Mouse (Mus musculus) spleen, embryonic (tissue): ENCODE results near the gene Phyhd1.

Source experiments
- CTCF ChIA-PET: fragments of 350-600 bp; sonication (Branson Sonifier 250); formaldehyde crosslinking; loops from one replicate; lab custom pipeline; 2022; lab: Charles Lee

The Phyhd1 gene

DNA sequence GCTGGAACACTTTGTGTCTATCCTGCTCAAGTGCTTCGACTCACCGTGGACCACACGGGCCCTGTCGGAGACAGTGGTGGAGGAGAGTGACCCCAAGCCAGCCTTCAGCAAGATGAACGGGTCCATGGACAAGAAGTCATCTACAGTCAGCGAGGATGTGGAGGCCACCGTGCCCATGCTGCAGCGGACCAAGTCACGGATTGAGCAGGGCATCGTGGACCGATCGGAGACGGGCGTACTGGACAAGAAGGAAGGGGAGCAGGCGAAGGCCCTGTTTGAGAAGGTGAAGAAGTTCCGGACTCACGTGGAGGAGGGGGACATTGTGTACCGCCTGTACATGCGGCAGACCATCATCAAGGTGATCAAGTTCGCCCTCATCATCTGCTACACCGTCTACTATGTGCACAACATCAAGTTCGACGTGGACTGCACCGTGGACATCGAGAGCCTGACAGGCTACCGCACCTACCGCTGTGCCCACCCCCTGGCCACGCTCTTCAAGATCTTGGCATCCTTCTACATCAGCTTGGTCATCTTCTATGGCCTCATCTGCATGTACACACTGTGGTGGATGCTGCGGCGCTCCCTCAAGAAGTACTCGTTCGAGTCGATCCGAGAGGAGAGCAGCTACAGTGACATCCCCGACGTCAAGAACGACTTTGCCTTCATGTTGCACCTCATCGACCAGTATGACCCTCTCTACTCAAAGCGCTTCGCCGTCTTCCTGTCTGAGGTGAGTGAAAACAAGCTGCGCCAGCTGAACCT, 10.2 kb upstream of the Phyhd1 start:
- CTCF ChIA-PET, result no interaction called here

DNA sequence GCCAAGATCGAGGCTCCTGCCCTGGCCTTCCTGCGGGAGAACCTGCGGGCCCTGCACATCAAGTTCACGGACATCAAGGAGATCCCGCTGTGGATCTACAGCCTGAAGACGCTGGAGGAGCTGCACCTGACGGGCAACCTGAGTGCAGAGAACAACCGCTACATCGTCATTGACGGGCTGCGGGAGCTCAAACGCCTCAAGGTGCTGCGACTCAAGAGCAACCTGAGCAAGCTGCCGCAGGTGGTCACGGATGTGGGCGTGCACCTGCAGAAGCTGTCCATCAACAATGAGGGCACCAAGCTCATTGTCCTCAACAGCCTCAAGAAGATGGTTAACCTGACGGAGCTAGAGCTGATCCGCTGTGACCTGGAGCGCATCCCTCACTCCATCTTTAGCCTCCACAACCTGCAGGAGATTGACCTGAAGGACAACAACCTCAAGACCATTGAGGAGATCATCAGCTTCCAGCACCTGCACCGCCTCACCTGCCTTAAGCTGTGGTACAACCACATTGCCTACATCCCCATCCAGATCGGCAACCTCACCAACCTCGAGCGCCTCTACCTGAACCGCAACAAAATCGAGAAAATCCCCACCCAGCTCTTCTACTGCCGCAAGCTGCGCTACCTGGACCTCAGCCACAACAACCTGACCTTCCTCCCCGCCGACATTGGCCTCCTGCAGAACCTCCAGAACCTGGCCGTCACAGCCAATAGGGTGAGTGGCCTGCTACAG, 9.2 kb upstream of the Phyhd1 start:
- CTCF ChIA-PET, result interaction anchor here (1.4 kb wide), 1 partner anchor 20 kb away, joined by 3 read pairs; the partner anchor contains the start of gene Lrrc8a

DNA sequence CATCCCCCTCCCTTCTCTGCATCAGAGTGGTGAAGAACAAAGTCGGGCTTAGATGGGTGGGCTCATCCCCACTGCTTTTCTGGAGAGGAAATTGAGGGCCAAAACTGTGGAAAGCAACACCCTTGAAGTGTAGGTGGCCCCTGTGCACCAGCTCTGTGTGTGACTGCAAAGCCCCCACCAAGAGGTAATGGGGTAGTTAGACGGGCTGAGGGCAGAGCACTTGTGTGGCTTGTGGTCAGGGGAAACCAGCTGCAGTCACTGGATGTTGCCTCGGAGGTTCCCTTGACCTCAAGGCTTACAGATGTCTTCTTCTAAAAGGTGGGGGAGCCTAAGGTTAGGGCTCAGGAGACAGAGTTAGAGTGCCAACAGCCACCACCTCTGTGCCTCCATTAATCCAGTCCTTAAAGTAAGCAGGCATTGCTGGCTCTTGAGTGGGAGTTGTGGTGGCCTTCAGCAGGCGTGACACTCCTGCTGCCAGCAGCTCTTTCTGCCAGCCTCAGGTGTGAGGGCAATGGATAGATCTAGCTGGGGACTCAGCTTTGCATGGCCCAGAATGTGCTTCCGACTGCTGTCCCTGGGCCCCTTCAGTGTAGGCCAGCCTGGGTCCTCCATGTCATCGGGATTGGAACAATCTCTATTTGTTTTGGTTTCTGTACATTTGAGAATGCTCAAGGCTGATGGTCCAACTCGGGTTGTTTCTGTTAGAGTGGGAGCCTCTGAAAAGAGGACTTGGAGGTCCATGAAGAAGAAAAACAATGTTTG, 8.1 kb upstream of the Phyhd1 start:
- CTCF ChIA-PET, result interaction anchor here (1.4 kb wide), 1 partner anchor 21 kb away, joined by 3 read pairs; the partner anchor contains the start of gene Lrrc8a

DNA sequence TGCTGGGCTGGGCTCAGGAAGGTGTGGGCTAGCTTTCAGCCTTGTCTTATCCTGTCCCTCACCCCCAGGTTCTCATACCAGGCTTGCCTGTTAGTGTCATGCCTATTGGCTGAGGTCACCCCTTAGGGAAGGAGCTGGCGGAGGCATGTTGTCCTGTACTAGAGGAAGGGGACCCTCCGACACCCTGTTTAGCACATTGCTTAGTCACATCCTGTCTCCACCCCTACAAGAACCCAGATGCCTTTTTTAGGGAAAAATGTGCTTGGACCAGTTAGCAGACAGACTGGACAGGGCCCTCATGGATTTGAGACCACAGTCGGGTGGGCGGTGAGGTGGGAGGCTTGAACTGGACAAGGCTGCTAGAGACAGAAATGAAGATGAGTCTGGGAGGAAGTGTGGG, 7.4 kb upstream of the Phyhd1 start:
- CTCF ChIA-PET, result interaction anchor here (1.4 kb wide), 1 partner anchor 21 kb away, joined by 3 read pairs; the partner anchor contains the start of gene Lrrc8a

DNA sequence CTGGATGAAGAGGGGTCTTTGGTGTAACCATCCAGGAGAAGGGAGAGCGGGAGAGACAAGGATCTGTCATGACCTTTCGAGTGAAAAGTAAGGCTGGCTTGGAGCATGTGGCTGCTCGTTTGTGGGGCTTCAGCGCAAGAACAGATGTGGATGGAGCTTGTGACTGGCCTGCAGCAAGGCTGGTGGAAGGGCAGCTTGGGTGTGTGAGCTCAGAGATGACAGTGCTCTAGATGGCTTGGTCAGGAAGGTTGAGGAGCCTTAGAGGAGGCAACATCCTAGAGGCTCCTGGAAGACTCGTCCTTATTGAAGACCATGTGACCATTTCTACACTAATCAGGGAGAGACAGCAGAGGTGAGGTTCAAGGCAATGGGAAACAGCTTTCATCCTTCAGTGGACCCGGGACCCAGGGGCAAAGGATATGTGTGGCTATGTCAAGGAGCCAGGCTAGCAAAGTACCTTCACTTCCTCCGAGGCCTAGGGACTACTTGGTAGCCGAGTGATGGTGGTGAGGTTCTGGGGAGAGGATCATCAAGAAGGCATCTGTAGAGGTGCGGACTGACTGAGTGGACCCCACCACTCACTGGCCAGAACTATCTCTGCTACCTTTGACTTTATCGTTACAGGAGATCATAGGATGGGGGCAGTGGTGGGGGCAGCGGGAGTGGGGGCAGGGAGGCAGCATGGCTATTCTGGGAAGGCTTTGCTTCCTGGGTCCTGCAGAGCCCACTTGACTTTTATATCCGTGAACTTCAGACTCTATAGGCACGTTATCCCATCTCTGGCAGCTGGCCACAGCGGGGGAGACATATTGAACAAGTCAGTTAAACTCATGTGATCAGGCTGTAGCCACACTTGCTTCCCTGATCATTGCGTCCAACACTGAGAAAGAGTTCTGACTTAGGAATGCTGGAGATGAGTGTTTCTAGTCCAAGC, 6.6 kb upstream of the Phyhd1 start:
- CTCF ChIA-PET, result interaction anchor here (0.7 kb wide), 1 partner anchor 535 kb away, joined by 4 read pairs; no protein-coding TSS in a partner anchor

DNA sequence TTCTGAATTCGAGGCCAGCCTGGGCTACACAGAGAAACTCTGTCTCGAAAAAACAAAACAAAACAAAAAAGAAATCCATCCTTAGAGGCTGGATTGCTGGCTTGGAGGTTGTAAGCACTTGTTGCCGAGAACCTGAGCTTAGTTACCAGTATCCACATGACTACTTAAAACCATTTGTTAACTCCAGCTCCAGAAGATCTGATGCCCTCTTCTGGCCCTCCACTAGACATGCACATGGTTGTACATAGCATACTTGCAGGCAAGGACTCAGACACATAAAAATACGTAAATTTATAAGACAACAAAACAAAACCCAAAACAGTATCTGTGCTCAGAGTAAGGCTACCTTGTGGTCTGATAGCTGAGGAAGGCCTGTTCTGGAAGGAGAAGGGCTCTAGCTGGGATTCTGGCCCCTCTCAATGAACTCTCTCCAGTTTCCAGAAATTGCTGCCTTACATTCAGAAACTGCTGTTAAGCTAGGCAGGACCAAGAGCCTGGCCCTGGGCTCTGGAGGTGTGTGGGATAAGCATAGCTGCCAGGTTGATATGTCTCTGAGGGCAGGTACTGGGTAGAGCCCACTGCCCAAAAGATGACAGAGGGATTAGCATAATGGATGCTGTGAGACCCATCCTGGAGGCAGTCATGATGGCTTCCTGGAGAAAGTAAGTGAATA, 4.8 kb upstream of the Phyhd1 start:
- CTCF ChIA-PET, result interaction anchor here (0.5 kb wide), 1 partner anchor 459 kb away, joined by 3 read pairs; the partner anchor contains the start of gene Slc27a4

DNA sequence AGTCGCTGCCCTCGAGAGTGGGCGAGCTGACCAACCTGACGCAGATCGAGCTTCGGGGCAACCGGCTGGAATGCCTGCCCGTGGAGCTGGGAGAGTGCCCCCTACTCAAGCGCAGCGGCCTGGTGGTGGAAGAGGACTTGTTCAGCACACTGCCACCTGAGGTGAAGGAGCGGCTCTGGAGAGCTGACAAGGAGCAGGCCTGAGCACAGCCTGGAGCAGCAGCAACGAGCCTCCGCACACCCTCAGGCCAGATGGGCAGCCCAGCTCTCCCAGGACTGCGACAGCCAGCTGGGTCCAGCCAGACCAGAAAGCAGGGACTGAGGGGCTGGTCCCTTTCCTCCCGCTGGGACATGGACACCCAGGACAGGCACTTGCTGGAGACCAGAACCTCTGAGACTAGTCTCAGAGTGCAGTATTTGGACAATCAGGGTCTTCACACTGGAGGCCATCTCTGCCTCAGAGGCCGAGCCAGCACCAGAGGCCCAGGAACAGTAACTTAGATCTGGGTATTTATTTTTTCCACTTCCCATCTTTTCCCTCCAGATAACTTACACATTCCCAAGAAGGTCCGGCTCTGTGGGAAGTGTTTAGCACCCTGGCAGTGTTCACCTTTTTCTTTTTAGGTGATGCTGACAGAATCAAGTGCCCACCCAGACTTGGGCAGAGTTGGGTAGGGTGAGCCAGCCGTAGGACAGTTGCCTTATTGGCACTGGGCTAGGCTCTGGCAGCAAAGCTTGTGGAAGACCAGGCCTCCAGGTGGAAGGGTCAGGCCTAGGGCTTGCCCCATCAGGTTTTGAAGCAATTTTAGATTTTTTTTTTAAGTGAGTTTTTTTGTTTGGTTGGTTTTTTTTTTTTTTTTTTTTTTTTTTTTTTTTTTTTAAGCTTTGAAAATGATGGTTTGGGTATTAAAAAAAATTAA, 3.8 kb upstream of the Phyhd1 start:
- CTCF ChIA-PET, result interaction anchor here (0.5 kb wide), 1 partner anchor 460 kb away, joined by 3 read pairs; the partner anchor contains the start of gene Slc27a4

DNA sequence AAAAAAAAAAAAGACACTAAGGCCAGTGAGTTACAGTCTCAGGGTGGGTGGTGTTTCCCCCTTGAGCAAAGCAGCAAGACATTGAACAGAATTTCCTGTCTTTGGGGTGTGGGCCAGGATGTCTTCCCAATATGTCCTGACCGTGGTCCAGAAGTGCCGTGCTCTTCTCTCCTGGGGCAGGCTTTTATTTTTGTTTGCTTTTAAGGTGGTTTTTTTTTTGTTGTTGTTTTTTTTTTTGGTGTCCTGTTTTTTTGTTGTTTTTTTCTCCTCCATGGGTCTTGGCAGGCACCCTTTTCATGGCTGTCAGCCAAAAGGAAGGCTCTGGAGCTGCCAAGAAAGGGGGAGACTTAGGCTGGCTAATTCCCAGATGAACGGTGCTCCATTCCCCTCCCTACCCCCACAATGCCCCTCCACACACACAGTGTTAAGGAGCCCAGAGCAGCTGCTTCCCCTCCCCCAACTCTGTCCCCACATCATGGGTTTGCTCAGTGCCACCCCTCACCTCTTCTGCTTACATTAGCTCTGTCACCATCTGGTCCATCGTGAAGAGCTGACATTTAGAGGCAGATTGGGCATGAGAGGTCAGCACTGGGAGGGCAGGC, 3.1 kb upstream of the Phyhd1 start:
- CTCF ChIA-PET, result no interaction called here

DNA sequence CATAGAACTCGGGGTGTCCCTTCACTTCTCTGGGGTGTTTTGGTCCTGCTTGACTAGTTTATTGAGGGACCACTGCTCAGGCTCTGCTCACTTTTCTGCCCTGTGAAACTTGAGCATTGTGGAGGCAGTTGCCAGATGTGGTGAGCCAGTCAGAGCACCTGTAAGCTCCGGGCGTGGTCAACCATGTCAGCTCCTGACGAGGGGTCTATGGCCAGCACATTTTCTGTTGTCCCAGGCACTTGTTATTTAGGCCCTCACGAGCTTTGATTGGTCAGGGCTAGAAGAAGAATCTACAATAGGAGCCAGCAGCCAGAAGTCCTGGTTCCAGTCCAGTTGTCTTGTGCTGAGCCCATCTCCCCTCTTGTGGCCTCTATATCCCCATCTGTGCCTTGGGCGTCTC, 2.2 kb upstream of the Phyhd1 start:
- CTCF ChIA-PET, result no interaction called here

DNA sequence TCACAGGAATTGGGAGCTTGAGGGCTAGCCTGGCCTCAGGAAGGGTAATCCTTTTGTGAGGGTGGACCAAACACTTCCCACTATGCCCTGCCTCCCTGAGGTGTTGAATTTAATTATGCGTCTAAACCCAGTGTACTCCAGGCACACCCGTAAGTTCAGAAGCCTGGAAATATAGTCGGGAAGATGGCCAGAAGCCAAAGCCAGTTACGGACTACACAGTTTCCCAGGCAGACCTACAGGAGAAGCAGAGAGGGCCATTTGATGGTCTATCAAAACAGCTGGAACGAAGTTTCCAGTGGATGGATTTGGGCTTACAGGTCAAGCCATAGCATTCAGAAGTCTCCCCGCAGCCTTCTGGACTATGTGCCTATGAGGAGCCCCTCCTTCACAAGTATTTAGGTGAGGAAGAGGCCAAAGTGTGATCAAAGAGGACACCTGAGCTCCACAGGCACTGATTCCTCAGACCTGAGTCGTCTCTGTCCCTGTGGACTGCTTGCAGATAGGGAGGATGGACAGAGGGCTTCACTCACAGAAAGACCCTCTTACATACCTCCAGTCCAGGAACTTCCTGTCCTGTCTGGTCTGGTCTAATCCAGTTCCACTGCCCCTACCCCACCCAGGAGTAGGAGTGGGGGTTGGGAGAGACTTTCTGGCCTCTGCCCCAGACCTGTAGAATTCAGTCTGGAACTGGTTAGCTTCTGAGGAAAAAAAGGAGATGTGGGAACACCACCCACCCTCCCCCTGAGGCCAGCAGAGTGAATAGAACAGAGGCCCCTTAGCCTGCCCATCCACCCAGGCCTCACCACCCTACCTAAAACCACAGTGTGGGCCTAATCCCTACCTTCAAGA, 1.1 kb upstream of the Phyhd1 start:
- CTCF ChIA-PET, result no interaction called here

DNA sequence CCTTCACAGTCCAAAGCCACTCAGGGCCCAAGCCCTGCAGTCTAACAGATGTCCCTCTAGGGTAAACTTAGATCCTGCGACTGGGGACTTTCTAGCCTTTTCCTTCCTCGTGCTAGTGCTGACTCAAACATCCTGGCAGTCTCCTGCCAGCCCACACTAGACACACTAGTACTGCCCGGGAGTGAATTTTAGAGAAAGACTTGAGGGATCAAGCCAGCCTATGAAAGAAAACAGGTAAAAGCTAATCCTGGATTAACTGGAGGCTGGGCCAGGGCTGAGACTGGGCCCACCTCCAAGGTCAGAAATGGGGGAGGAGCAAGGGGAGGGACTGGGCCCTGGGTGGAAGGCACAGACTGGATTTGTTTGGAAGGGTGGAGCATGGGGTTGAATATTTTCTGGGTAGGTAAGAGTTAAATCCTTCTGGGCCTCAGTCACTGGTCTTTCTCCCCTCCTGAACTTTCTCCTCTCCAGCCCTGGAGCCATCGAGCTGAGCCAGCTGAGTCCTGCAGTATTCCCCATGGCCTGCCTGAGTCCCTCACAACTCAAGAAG, 464 bp downstream of the Phyhd1 start:
- CTCF ChIA-PET, result no interaction called here

DNA sequence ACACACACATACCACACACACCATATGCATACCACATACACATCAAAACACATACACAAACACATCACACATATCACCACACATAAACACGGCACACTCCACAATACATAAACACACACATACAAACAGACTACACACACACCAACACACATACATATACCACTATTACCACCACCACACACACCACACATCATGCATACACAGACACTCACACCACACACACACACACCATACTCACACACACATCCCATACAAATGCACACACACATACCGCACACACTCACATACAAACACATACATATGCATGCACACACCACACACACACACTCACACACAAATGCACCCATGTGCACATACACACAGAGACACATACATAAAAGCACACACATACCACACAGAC, 1.5 kb downstream of the Phyhd1 start:
- CTCF ChIA-PET, result no interaction called here

DNA sequence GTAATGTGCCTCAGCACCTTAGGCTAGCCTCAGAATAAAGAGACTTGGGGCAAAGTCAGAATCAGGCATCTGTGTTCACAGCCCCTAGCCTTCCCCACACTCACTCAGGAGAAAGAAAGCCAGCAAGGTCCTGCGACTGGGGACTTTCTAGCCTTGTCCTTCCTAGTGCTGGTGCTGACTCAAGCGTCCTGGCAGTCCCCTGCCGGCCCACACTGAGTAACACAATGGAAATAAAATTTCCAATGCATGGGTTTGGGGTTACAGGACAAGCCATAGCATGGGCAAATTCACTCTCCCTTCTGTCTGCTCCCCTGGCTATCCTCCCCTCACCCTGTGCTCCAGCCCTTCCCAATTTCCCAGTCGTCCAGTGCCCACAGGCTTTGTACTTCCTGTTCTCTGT, 2.4 kb downstream of the Phyhd1 start:
- CTCF ChIA-PET, result no interaction called here

DNA sequence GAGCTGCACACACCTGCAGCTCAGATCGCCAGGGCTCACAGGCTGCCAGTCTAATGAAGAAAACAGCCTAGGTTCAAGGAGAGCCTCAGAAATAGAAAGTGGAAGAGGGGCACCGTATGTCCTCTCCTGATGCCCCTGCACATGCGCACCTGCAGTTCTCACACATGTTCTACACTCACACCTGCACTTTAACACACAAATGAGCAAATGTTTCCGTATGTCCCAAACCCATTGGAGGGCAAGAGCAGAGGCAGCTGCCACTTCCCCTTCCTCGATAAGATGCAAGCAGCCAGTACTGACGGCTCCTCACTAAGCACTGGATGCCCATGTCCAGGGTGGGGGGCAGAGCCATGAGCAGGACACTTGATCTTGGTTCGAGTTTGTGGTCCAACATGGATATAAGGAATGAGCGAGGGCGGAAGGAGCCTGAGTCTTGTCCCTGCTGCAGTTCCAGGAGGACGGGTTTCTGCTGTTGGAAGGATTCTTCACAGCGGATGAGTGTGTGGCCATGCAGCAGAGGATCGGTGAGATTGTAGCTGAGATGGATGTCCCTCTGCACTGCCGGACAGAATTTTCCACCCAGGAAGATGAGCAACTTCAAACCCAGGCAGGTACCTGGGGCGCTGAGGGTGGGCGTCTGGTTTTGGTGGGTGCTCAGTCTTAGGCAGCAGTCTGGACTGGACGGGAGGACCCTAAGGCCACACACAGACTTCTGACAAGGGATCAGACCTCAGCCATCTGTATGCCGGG, 3.4 kb downstream of the Phyhd1 start:
- CTCF ChIA-PET, result interaction anchor here (0.6 to 1.1 kb wide), 2 partner anchors 16 to 444 kb away, joined by 3 read pairs; no protein-coding TSS in a partner anchor

DNA sequence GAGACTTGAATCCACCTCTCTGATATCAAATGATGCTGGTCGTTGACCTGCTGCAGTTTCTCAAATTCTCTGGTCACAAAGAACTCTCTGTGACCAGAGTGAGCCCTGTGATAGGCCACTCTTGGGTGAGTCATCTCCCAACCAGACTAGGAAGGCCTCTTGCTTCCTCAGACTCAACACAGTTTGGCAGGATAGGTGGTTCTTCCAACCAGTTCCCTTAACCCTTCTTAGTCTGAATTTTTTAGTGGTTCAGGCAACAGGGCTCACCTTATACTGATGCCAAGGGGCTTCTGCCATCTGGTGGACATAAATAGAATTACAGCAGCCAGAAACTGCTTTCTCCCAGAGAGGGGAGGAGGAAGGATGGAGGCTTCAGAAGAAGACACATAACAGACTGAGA, 4.1 kb downstream of the Phyhd1 start:
- CTCF ChIA-PET, result no interaction called here

DNA sequence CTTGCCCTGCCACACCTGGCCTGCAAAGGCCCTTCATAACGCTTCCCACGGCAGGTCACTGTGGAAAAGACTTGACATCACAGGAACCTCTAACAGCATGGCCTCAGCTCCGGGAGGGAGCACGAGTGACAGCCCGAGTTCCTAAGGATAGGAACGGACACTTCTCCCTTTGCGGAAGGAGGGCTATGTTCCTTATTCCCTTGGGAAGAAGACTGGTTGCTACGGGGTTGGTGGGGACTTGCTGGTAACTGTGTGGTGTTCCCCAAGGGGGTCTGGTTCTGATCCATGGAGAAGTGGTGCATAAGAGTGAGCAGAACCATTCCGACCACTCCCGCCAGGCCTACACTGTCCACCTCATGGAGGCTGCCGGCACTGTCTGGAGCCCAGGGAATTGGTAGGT, 14.7 kb downstream of the Phyhd1 start, which contains the start of gene Gm28038:
TSS of gene Gm28038 (plus strand) at position 301 of the 400 bp plus-strand sequence.
- CTCF ChIA-PET, result no interaction called here
